ENCODE assay signal across 9 mouse cellular contexts in the genomic region with DNA sequence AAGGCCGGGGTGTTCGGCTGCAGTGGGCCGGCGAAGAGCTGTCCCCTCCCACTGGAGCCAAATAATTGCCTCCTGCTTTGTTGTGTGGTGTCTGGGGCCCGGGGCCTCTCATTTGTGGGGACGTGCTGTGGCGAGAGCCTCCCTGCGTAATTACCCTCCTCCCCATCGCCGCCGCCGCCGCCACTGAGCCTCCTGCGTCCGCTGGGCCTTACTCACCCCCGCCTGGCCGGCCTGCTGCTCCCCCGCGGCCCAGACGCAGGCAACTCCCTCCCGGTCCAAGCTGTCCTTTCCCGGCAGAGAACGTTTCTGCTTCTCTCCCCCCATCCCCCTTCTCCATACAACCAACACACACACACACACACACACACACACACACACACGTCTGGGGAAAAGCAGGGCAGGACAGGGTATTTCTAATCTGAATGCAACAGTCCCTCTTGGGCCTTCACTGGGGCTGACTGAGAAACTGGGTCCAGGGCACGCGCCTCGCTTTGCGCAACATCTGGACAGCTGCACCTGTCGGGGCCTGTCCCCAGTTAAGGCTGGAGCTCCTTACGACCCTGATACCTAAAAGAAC. TPM values are rescaled to one million over a fixed set of nuclear protein-coding genes. Genes with fewer than 3 reads are reported as not detected.
DNase-seq lines count a peak whose midpoint lies in the region; ATAC-seq and TF ChIP-seq lines count a peak whose summit lies in the region.
"Had no signal": no experiment of that assay in that cellular context is flagged by ENCODE, and none has a peak within 500 bp of the region (broad histone marks: within the 10 kb centered on the region; RNA-seq: fewer than 3 reads in every experiment).

No protein-coding gene starts in this region.

- H3K9me3 ChIP-seq in forebrain, postnatal 0 days (ENCODE audit: low read length): no peaks in the 10 kb centered on the region
- no peaks in the 10 kb centered on the region for H3K9me3 ChIP-seq in liver, embryonic 13.5 days (replicated peaks)

- peak overlapping the region; percentile 56 for H3K9ac ChIP-seq in forebrain, postnatal 0 days
- peak overlapping the region; percentile 2; the same call in 1 of the 2 replicates for H3K9ac ChIP-seq in liver, embryonic 13.5 days

- peak; percentile 50 to 57 for DNase-seq in heart, adult 18-20 months
- DNase-seq in heart, adult 8-10 months (ENCODE audit: low spot score): no peak
- peak; percentile 52 for DNase-seq in adrenal gland, postnatal 25 days
- DNase-seq in forebrain, postnatal 0 days: peak; percentile 20
- peak; percentile 63 for DNase-seq in induced T-regulatory cell, adult 2 months (ENCODE audit: low read depth)
- DNase-seq in liver, embryonic 13.5 days: no peak
- peak; percentile 53 for DNase-seq in right cerebral cortex, postnatal 25 days
- DNase-seq in layer of hippocampus, adult 18-20 months (ENCODE audit: low spot score in 2 of 2): no peak

- no peaks in the 10 kb centered on the region; the same call in 1 of the 2 replicates for H3K4me1 ChIP-seq in forebrain, postnatal 0 days (ENCODE audit: insufficient read depth)
- peaks cover 34% of the 10 kb centered on the region for H3K4me1 ChIP-seq in liver, embryonic 13.5 days (replicated peaks)

- peak overlapping the region; percentile 54 for H3K4me2 ChIP-seq in forebrain, postnatal 0 days (ENCODE audit: low read depth)
- peak overlapping the region; percentile 51 for H3K4me2 ChIP-seq in liver, embryonic 13.5 days

- no peaks in the 10 kb centered on the region for H3K27me3 ChIP-seq in forebrain, postnatal 0 days (ENCODE audit: insufficient read depth, low read length)
- peaks cover 86% of the 10 kb centered on the region for H3K27me3 ChIP-seq in liver, embryonic 13.5 days

- 5% methylated on average over 30 of the region's 30 CpGs for WGBS in forebrain, postnatal 0 days
- WGBS in liver, embryonic 13.5 days (ENCODE audit: insufficient replicate concordance): 12% methylated on average over 30 of the region's 30 CpGs

- ATAC-seq in forebrain, postnatal 0 days: peak; percentile 53
- ATAC-seq in liver, embryonic 13.5 days (ENCODE audit: low read depth): peak; percentile 17; the same call in 1 of the 2 replicates

- H3K36me3 ChIP-seq in forebrain, postnatal 0 days (ENCODE audit: insufficient read depth): no peaks in the 10 kb centered on the region
- no peaks in the 10 kb centered on the region for H3K36me3 ChIP-seq in liver, embryonic 13.5 days

- TF ChIP-seq CTCF in forebrain, postnatal 0 days (IDR thresholded peaks at IDR 0.05; ENCODE audit: low read depth): no peak

- H3K27ac ChIP-seq in forebrain, postnatal 0 days (ENCODE audit: low read depth, low read length): no peak overlapping the region
- no peak overlapping the region for H3K27ac ChIP-seq in liver, embryonic 13.5 days

- H3K4me3 ChIP-seq in forebrain, postnatal 0 days (ENCODE audit: low read depth, low read length): peak overlapping the region; percentile 32
- peak overlapping the region; percentile 37 for H3K4me3 ChIP-seq in liver, embryonic 13.5 days (replicated peaks)

RNA-seq across cellular contexts. Expression of gene Sp2, which starts 14.7 kb away (rescaled TPM):
- 10 to 100 TPM in 1 of 2 experiments, 1 to 10 TPM in 1; 7.4 to 10.3 TPM for total RNA-seq in heart, adult 18-20 months (2021)
- total RNA-seq in heart, adult 8-10 months (2022): 10 to 100 TPM in 2 of 4 experiments, 1 to 10 TPM in 2; 7.8 to 13.7 (median 11.0) TPM
- 18.2 and 18.8 TPM in 2 replicates for total RNA-seq in adrenal gland, postnatal 25 days (2021)
- total RNA-seq in forebrain, postnatal 0 days (2014; rRNA removed): 1.9 and 5.0 TPM in 2 replicates
- 13.5 and 14.8 TPM in 2 replicates for polyA plus RNA-seq in forebrain, postnatal 0 days (2015; fragmentation: Nextera tagmentation; extraction: Ambion mirVana)
- 13.0 and 15.3 TPM in 2 replicates for polyA plus RNA-seq in liver, embryonic 13.5 days (2015; fragmentation: Nextera tagmentation; extraction: Ambion mirVana)
- 10 to 100 TPM; 13.0 to 13.4 TPM for total RNA-seq in layer of hippocampus, adult 18-20 months (2021)

RNA-seq across cellular contexts. Expression of gene Sp6, which starts 15.7 kb away (rescaled TPM):
- under 1 TPM in 1 of 2 experiments, not detected in 1; 0.21 TPM for total RNA-seq in heart, adult 18-20 months (2021)
- total RNA-seq in heart, adult 8-10 months (2022): under 1 TPM in 3 of 4 experiments, not detected in 1; 0.08 to 0.28 (median 0.23) TPM
- total RNA-seq in adrenal gland, postnatal 25 days (2021): 0.33 and 0.39 TPM in 2 replicates
- total RNA-seq in forebrain, postnatal 0 days (2014; rRNA removed): 0.85 and 0.86 TPM in 2 replicates
- polyA plus RNA-seq in forebrain, postnatal 0 days (2015; fragmentation: Nextera tagmentation; extraction: Ambion mirVana): 0.35 and 0.75 TPM in 2 replicates
- polyA plus RNA-seq in liver, embryonic 13.5 days (2015; fragmentation: Nextera tagmentation; extraction: Ambion mirVana): 0.05 and 0.08 TPM in 2 replicates
- 1 to 10 TPM in 1 of 2 experiments, under 1 TPM in 1; 0.79 to 1.1 TPM for total RNA-seq in layer of hippocampus, adult 18-20 months (2021)
- total RNA-seq: gastrocnemius, postnatal 36 days had no signal

RNA-seq across cellular contexts. Expression of gene Scrn2, which starts 32.3 kb away (rescaled TPM):
- total RNA-seq in heart, adult 18-20 months (2021): 10 to 100 TPM; 15.4 TPM
- total RNA-seq in heart, adult 8-10 months (2022): 10 to 100 TPM; 13.6 to 18.0 (median 15.4) TPM
- 12.8 and 22.7 TPM in 2 replicates for total RNA-seq in adrenal gland, postnatal 25 days (2021)
- total RNA-seq in forebrain, postnatal 0 days (2014; rRNA removed): 14.8 and 17.9 TPM in 2 replicates
- polyA plus RNA-seq in forebrain, postnatal 0 days (2015; fragmentation: Nextera tagmentation; extraction: Ambion mirVana): 10.2 and 11.3 TPM in 2 replicates
- polyA plus RNA-seq in liver, embryonic 13.5 days (2015; fragmentation: Nextera tagmentation; extraction: Ambion mirVana): 10.0 and 11.2 TPM in 2 replicates
- 1 to 10 TPM; 4.0 to 4.9 TPM for total RNA-seq in layer of hippocampus, adult 18-20 months (2021)

RNA-seq across cellular contexts. Expression of gene Lrrc46, which starts 43.7 kb away (rescaled TPM):
- under 1 TPM; 0.25 to 0.36 TPM for total RNA-seq in heart, adult 18-20 months (2021)
- total RNA-seq in heart, adult 8-10 months (2022): under 1 TPM in 2 of 4 experiments, not detected in 2; 0.26 to 0.33 TPM
- 1.0 and 1.4 TPM in 2 replicates for total RNA-seq in adrenal gland, postnatal 25 days (2021)
- total RNA-seq in forebrain, postnatal 0 days (2014; rRNA removed): 1.0 and 1.6 TPM in 2 replicates
- 4.9 and 5.8 TPM in 2 replicates for polyA plus RNA-seq in forebrain, postnatal 0 days (2015; fragmentation: Nextera tagmentation; extraction: Ambion mirVana)
- polyA plus RNA-seq in liver, embryonic 13.5 days (2015; fragmentation: Nextera tagmentation; extraction: Ambion mirVana): 0.29 and 0.38 TPM in 2 replicates
- under 1 TPM; 0.74 to 0.94 TPM for total RNA-seq in layer of hippocampus, adult 18-20 months (2021)

RNA-seq across cellular contexts. Expression of gene Mrpl10, which starts 43.9 kb away (rescaled TPM):
- total RNA-seq in heart, adult 18-20 months (2021): 10 to 100 TPM; 92.1 to 94.8 TPM
- 100 to 1,000 TPM in 2 of 4 experiments, 10 to 100 TPM in 2; 80.1 to 101 (median 97.6) TPM for total RNA-seq in heart, adult 8-10 months (2022)
- total RNA-seq in adrenal gland, postnatal 25 days (2021): 117 and 129 TPM in 2 replicates
- total RNA-seq in forebrain, postnatal 0 days (2014; rRNA removed): 41.6 and 55.5 TPM in 2 replicates
- polyA plus RNA-seq in forebrain, postnatal 0 days (2015; fragmentation: Nextera tagmentation; extraction: Ambion mirVana): 47.0 and 62.0 TPM in 2 replicates
- polyA plus RNA-seq in liver, embryonic 13.5 days (2015; fragmentation: Nextera tagmentation; extraction: Ambion mirVana): 45.7 and 51.4 TPM in 2 replicates
- 10 to 100 TPM; 76.0 to 80.4 TPM for total RNA-seq in layer of hippocampus, adult 18-20 months (2021)

Comparison
In these comparisons a context has a peak if more than half of its experiments do, and no peak if none do; other contexts are left out.
1. DNase-seq: peak in heart, adult 18-20 months (2 of 2), adrenal gland, postnatal 25 days (single experiment), forebrain, postnatal 0 days (single experiment), induced T-regulatory cell, adult 2 months (single experiment) and right cerebral cortex, postnatal 25 days (single experiment); none in heart, adult 8-10 months (single experiment), liver, embryonic 13.5 days (single experiment) and layer of hippocampus, adult 18-20 months (0 of 2).